Mouse (Mus musculus) heart, adult 2 months (tissue): Measurements from ENCODE around the gene Pex11b.

Experiments
- CTCF ChIP-seq: fragments of 200-600 bp; IDR thresholded peaks from 2 replicates; pipeline ENCODE4 v1.8.1; 2022; ENCODE audit warnings: antibody characterized with exemption, mild to moderate bottlenecking, moderate library complexity
- EP300 ChIP-seq: fragments of 200-500 bp; IDR thresholded peaks from 2 replicates; pipeline ENCODE4 v1.6.1; 2011; ENCODE audit warnings: low read depth, low read length, control low read depth; ENCODE audit not compliant: insufficient read depth
- POLR2A ChIP-seq: fragments of 200-500 bp; IDR thresholded peaks from 2 replicates; pipeline ENCODE4 v1.6.1; 2011; ENCODE audit warnings: mild to moderate bottlenecking, low read depth, low read length, control low read depth; ENCODE audit not compliant: insufficient read depth

DNA sequence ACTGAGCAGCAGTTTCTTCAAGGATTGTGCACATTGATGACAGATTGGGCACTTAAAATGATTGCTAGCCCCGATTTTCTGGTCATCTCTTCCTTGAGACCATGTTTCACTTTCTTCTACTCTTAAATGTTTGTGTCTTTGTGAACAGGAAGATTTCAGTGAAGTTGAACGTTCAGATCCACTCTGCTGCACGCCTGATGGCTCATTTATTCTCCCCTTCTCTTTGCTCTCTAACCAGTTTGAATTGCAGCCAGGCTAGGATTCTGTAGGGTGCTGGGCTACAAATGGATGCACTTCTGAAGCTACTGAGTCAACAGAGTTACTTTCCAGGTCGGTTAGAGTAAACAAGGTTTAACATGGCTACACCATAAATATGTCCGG, 32.5 kb upstream of the Pex11b start:
- TF ChIP-seq CTCF (no peak), POLR2A (no peak), EP300 (no peak)
